16 mouse cellular contexts compared by ENCODE assay signal in the genomic region with DNA sequence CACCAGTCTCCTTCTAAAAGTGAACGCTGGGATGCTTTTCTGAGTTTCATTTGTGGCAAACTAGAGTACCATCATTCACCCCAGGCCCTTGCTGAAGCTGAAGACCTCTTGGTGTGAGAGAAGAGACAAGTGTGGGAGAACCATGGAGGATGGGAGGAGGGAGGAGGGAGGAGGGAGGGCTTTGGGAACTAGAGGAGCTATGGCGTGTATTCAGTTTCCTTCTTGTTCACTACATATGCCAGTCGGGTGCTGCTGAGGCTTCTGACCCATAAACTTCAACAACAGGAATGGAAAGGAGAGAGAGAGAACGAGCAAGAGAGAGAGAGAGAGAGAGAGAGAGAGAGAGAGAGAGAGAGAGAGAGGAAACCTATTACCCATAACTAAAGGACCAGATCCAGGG.
A peak's percentile ranks its signal among the peaks of the same experiment; 100 is the strongest.
DNase-seq lines count a peak whose midpoint lies in the region; ATAC-seq and TF ChIP-seq lines count a peak whose summit lies in the region.
"Had no signal": no experiment of that assay in that cellular context is flagged by ENCODE, and none has a peak within 500 bp of the region (broad histone marks: within the 10 kb centered on the region; RNA-seq: fewer than 3 reads in every experiment).

No protein-coding gene starts in this region.

- ATAC-seq in hindbrain, embryonic 13.5 days (ENCODE audit: low FRiP score), result no peak
- ATAC-seq in midbrain, embryonic 15.5 days (replicated peaks), result no peak
- no peak for ATAC-seq in midbrain, embryonic 11.5 days (ENCODE audit: low FRiP score)
- 0 out of 2 replicates have a peak, but pooled peaks have one; percentile 48 for ATAC-seq in forebrain, embryonic 15.5 days (replicated peaks)
- ATAC-seq in midbrain, postnatal 0 days (ENCODE audit: low FRiP score), result no peak

- H3K4me2 ChIP-seq in hindbrain, embryonic 13.5 days, result no peak overlapping the region
- no peak overlapping the region for H3K4me2 ChIP-seq in midbrain, embryonic 15.5 days
- H3K4me2 ChIP-seq in midbrain, embryonic 11.5 days, result no peak overlapping the region
- no peak overlapping the region for H3K4me2 ChIP-seq in forebrain, embryonic 15.5 days (replicated peaks)
- H3K4me2 ChIP-seq in midbrain, postnatal 0 days (ENCODE audit: low read depth, low read length, poor library complexity, severe bottlenecking), result no peak overlapping the region
- H3K4me2 ChIP-seq: liver, embryonic 13.5 days; lung, embryonic 14.5 days had no signal

- no peaks in the 10 kb centered on the region for H3K9me3 ChIP-seq in hindbrain, embryonic 13.5 days
- H3K9me3 ChIP-seq in hindbrain, embryonic 10.5 days, result no peaks in the 10 kb centered on the region
- H3K9me3 ChIP-seq in midbrain, embryonic 15.5 days, result no peaks in the 10 kb centered on the region
- H3K9me3 ChIP-seq in midbrain, embryonic 11.5 days (ENCODE audit: control insufficient read depth, low read length), result no peaks in the 10 kb centered on the region
- H3K9me3 ChIP-seq in forebrain, embryonic 15.5 days, result no peaks in the 10 kb centered on the region
- H3K9me3 ChIP-seq in midbrain, postnatal 0 days (ENCODE audit: low read length), result no peaks in the 10 kb centered on the region
- H3K9me3 ChIP-seq: liver, embryonic 13.5 days had no signal

- no peak overlapping the region for H3K9ac ChIP-seq in hindbrain, embryonic 13.5 days
- H3K9ac ChIP-seq in midbrain, embryonic 15.5 days, result no peak overlapping the region
- no peak overlapping the region for H3K9ac ChIP-seq in midbrain, embryonic 11.5 days (ENCODE audit: low read length)
- H3K9ac ChIP-seq in forebrain, embryonic 15.5 days (replicated peaks), result no peak overlapping the region
- H3K9ac ChIP-seq in midbrain, postnatal 0 days (replicated peaks; ENCODE audit: low read length, poor library complexity, severe bottlenecking), result no peak overlapping the region
- H3K9ac ChIP-seq: liver, embryonic 13.5 days; lung, embryonic 14.5 days had no signal

- WGBS in hindbrain, embryonic 13.5 days, result 76% methylated on average over 4 of the region's 4 CpGs
- 81% methylated on average over 4 of the region's 4 CpGs for WGBS in hindbrain, embryonic 10.5 days
- WGBS in midbrain, embryonic 15.5 days, result 85% methylated on average over 4 of the region's 4 CpGs
- 86% methylated on average over 4 of the region's 4 CpGs for WGBS in midbrain, embryonic 11.5 days
- 40% methylated on average over 4 of the region's 4 CpGs for WGBS in forebrain, embryonic 15.5 days
- 72% methylated on average over 4 of the region's 4 CpGs for WGBS in midbrain, postnatal 0 days

- no peak overlapping the region for H3K4me3 ChIP-seq in hindbrain, embryonic 13.5 days
- no peak overlapping the region for H3K4me3 ChIP-seq in hindbrain, embryonic 10.5 days
- H3K4me3 ChIP-seq in midbrain, embryonic 15.5 days, result no peak overlapping the region
- no peak overlapping the region for H3K4me3 ChIP-seq in midbrain, embryonic 11.5 days (ENCODE audit: low read depth, low read length)
- H3K4me3 ChIP-seq in forebrain, embryonic 15.5 days, result no peak overlapping the region
- H3K4me3 ChIP-seq in midbrain, postnatal 0 days (ENCODE audit: low read depth, low read length), result no peak overlapping the region
- H3K4me3 ChIP-seq: erythroblast, embryonic 14.5 days; heart, adult 2 months; liver, embryonic 13.5 days; myocyte had no signal

- H3K27me3 ChIP-seq in hindbrain, embryonic 13.5 days, result no peaks in the 10 kb centered on the region
- H3K27me3 ChIP-seq in hindbrain, embryonic 10.5 days (ENCODE audit: insufficient read depth, poor library complexity, severe bottlenecking), result no peaks in the 10 kb centered on the region
- no peaks in the 10 kb centered on the region for H3K27me3 ChIP-seq in midbrain, embryonic 15.5 days (replicated peaks)
- no peaks in the 10 kb centered on the region for H3K27me3 ChIP-seq in midbrain, embryonic 11.5 days (ENCODE audit: control insufficient read depth, insufficient read depth, low read length)
- no peaks in the 10 kb centered on the region for H3K27me3 ChIP-seq in forebrain, embryonic 15.5 days
- no peaks in the 10 kb centered on the region for H3K27me3 ChIP-seq in midbrain, postnatal 0 days (ENCODE audit: insufficient read depth, low read length)
- H3K27me3 ChIP-seq: liver, embryonic 13.5 days had no signal

- no peak for DNase-seq in hindbrain, embryonic 10.5 days (ENCODE audit: low spot score)
- DNase-seq in midbrain, embryonic 11.5 days (ENCODE audit: low spot score, missing footprints), result no peak
- peak; percentile 12 for DNase-seq in midbrain, postnatal 0 days (ENCODE audit: low spot score)
- no peak for DNase-seq in adrenal gland, postnatal 4 days (ENCODE audit: low spot score in 2 of 2)
- DNase-seq in cerebellum, postnatal 25 days, result no peak
- DNase-seq: liver, embryonic 13.5 days; spleen, adult 18-20 months; thymus, postnatal 36 days had no signal

- H3K4me1 ChIP-seq in hindbrain, embryonic 13.5 days (replicated peaks), result peaks cover 11% of the 10 kb centered on the region
- peaks cover 8% of the 10 kb centered on the region for H3K4me1 ChIP-seq in hindbrain, embryonic 10.5 days (replicated peaks)
- no peaks in the 10 kb centered on the region; the same call in 1 of the 2 replicates for H3K4me1 ChIP-seq in midbrain, embryonic 15.5 days
- H3K4me1 ChIP-seq in midbrain, embryonic 11.5 days (ENCODE audit: control insufficient read depth, insufficient read depth, low read length), result no peaks in the 10 kb centered on the region
- peaks cover 17% of the 10 kb centered on the region for H3K4me1 ChIP-seq in forebrain, embryonic 15.5 days
- no peaks in the 10 kb centered on the region for H3K4me1 ChIP-seq in midbrain, postnatal 0 days (ENCODE audit: insufficient read depth, low read length)
- H3K4me1 ChIP-seq: liver, embryonic 13.5 days had no signal

- TF ChIP-seq CTCF in midbrain, postnatal 0 days (IDR thresholded peaks at IDR 0.05), result no peak

- H3K27ac ChIP-seq in hindbrain, embryonic 13.5 days, result peak overlapping the region; percentile 68; the same call in 1 of the 2 replicates
- no peak overlapping the region for H3K27ac ChIP-seq in hindbrain, embryonic 10.5 days
- H3K27ac ChIP-seq in midbrain, embryonic 15.5 days, result 0 out of 2 replicates have a peak overlapping the region, but pooled peaks have one; percentile 20
- no peak overlapping the region for H3K27ac ChIP-seq in midbrain, embryonic 11.5 days (ENCODE audit: low read depth, low read length)
- peak overlapping the region; percentile 77 for H3K27ac ChIP-seq in forebrain, embryonic 15.5 days (replicated peaks)
- no peak overlapping the region for H3K27ac ChIP-seq in midbrain, postnatal 0 days (ENCODE audit: low read depth, low read length)
- H3K27ac ChIP-seq: heart, adult 2 months; kidney, postnatal 0 days; liver, embryonic 13.5 days had no signal

- no peaks in the 10 kb centered on the region for H3K36me3 ChIP-seq in hindbrain, embryonic 13.5 days
- no peaks in the 10 kb centered on the region for H3K36me3 ChIP-seq in hindbrain, embryonic 10.5 days
- H3K36me3 ChIP-seq in midbrain, embryonic 15.5 days (replicated peaks), result no peaks in the 10 kb centered on the region
- no peaks in the 10 kb centered on the region for H3K36me3 ChIP-seq in midbrain, embryonic 11.5 days (ENCODE audit: control insufficient read depth, insufficient read depth, low read length)
- no peaks in the 10 kb centered on the region for H3K36me3 ChIP-seq in forebrain, embryonic 15.5 days
- no peaks in the 10 kb centered on the region for H3K36me3 ChIP-seq in midbrain, postnatal 0 days (ENCODE audit: insufficient read depth, low read length)
- H3K36me3 ChIP-seq: liver, embryonic 13.5 days had no signal

Comparison
In these comparisons a context has a peak if more than half of its experiments do, and no peak if none do; other contexts are left out.
1. H3K27ac ChIP-seq: peak in hindbrain, embryonic 13.5 days (single experiment), midbrain, embryonic 15.5 days (single experiment) and forebrain, embryonic 15.5 days (single experiment); none in hindbrain, embryonic 10.5 days (single experiment), midbrain, embryonic 11.5 days (single experiment) and midbrain, postnatal 0 days (single experiment).